Mouse (Mus musculus): ENCODE results near the gene Zbtb7a. TPM values are rescaled to one million over a fixed set of nuclear protein-coding genes. Genes with fewer than 3 reads are reported as not detected.

Zbtb7a gene
- polyA plus RNA-seq, 1 experiment from 2014 or later: 54.1 TPM

DNA sequence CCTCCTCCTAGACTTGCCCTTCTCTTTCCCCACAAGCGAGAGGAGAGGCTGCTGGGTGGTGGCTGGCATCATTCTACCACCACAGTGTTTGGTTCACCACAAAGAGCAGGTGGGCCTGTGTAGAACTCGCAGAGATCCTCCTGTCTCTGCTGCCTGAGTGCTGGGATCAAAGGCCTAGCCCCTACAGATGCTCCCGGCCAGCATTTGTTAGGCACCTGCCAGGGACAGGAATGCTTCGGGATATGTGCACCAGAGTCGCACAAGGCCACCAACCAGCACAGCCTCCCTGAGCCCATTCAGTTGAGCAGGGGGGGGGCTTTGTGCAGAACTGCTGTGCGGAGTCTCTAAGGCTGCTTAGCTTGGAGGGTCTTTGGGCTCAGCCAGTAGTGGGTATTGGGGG, 10.3 kb downstream of the Zbtb7a start:
- H3K4me2 ChIP-seq (replicated peaks; ENCODE audit: low read depth): peak overlapping the region; percentile 59
- no peaks in the 10 kb centered on the region for H3K9me3 ChIP-seq (ENCODE audit: control insufficient read depth)
- TF ChIP-seq CTCF (IDR thresholded peaks at IDR 0.05; ENCODE audit: low read depth): no peak
- H3K36me3 ChIP-seq (ENCODE audit: control insufficient read depth, insufficient read depth): peaks cover 65% of the 10 kb centered on the region
- peaks cover 16% of the 10 kb centered on the region; the same call in 1 of the 2 replicates for H3K4me1 ChIP-seq (replicated peaks; ENCODE audit: control insufficient read depth, insufficient read depth, low read length)
- peak overlapping the region; percentile 91 for H3K27ac ChIP-seq (ENCODE audit: low read depth, low read length)
- H3K9ac ChIP-seq (ENCODE audit: low read depth, low read length): 0 out of 2 replicates have a peak overlapping the region, but pooled peaks have one; percentile 31
- WGBS: 72% methylated on average over 6 of the region's 6 CpGs
- no peaks in the 10 kb centered on the region for H3K27me3 ChIP-seq (replicated peaks; ENCODE audit: control insufficient read depth, insufficient read depth, low read length)
- no peak overlapping the region for H3K4me3 ChIP-seq (ENCODE audit: low read depth, low read length)
- ATAC-seq: no peak

DNA sequence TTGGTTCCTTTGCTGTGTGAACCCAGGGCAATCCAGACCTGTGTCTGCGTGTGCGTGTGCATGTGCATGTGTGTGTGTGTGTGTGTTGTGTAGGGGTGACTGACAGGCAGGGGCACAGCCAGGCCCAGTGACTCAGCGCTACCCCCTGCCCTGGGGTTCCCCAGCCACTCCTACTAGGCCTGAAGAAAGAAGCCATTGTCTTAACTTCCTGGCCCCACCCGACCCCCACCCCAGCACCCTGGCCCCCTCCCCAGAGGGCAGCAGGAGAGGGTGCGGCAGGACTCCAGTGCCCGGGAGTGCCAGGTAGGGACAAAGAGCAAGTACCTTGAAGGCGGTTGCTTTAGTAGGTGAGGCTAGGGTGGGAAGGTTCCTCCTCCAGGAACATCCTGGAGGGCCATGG, 10.8 kb downstream of the Zbtb7a start:
- Histone ChIP-seq H3K27ac (ENCODE audit: low read depth, low read length) (peak overlapping the region; percentile 91), H3K4me3 (ENCODE audit: low read depth, low read length) (peak overlapping the region; percentile 21), H3K4me1 (replicated peaks; ENCODE audit: control insufficient read depth, insufficient read depth, low read length) (peaks cover 12% of the 10 kb centered on the region; the same call in 1 of the 2 replicates), H3K36me3 (ENCODE audit: control insufficient read depth, insufficient read depth) (peaks cover 68% of the 10 kb centered on the region), H3K9me3 (ENCODE audit: control insufficient read depth) (no peaks in the 10 kb centered on the region), H3K4me2 (replicated peaks; ENCODE audit: low read depth) (peak overlapping the region; percentile 59), H3K9ac (ENCODE audit: low read depth, low read length) (peak overlapping the region; percentile 31; the same call in 1 of the 2 replicates), H3K27me3 (replicated peaks; ENCODE audit: control insufficient read depth, insufficient read depth, low read length) (no peaks in the 10 kb centered on the region)
- 43% methylated on average over 7 of the region's 7 CpGs for WGBS
- no peak for TF ChIP-seq CTCF (IDR thresholded peaks at IDR 0.05; ENCODE audit: low read depth)
- ATAC-seq: peak; percentile 70

- H3K27ac ChIP-seq (ENCODE audit: low read depth, low read length): peak overlapping the region; percentile 91
- H3K4me2 ChIP-seq (replicated peaks; ENCODE audit: low read depth): peak overlapping the region; percentile 59
- no peaks in the 10 kb centered on the region for H3K27me3 ChIP-seq (replicated peaks; ENCODE audit: control insufficient read depth, insufficient read depth, low read length)
- H3K9me3 ChIP-seq (ENCODE audit: control insufficient read depth): no peaks in the 10 kb centered on the region
- 38% methylated on average over 4 of the region's 4 CpGs for WGBS
- peaks cover 7% of the 10 kb centered on the region; the same call in 1 of the 2 replicates for H3K4me1 ChIP-seq (replicated peaks; ENCODE audit: control insufficient read depth, insufficient read depth, low read length)
- TF ChIP-seq CTCF (IDR thresholded peaks at IDR 0.05; ENCODE audit: low read depth): no peak
- H3K9ac ChIP-seq (ENCODE audit: low read depth, low read length): peak overlapping the region; percentile 31; the same call in 1 of the 2 replicates
- peaks cover 68% of the 10 kb centered on the region for H3K36me3 ChIP-seq (ENCODE audit: control insufficient read depth, insufficient read depth)
- ATAC-seq: 0 out of 2 replicates have a peak, but pooled peaks have one; percentile 0
- peak overlapping the region; percentile 21 for H3K4me3 ChIP-seq (ENCODE audit: low read depth, low read length)
Measured at GRCm38 (mm10) chr10:81146296-81146695, 11.3 kb downstream of the Zbtb7a start.

DNA sequence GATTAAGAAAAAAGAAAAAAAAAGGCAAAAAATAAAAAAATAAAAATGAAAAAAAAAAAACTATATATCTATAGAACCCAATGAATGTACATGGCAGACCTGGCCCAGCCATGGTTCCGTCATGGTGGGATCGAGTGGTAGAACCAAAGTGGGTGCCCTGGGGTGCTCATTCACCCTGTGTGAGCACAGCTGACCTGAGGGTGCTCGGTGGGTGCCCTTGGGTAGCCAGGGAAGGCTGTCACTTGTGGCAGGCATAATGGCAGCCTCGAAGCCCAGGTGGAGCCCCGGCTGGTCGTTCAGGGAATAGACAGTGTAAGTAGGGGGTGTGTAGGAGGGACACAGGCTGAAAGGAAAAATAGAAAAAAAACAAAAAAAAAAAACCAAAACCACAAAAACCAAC, 16.2 kb downstream of the Zbtb7a start:
- no peak for TF ChIP-seq CTCF (IDR thresholded peaks at IDR 0.05; ENCODE audit: low read depth)
- WGBS: 70% methylated on average over 6 of the region's 6 CpGs
- ATAC-seq: no peak
- Histone ChIP-seq H3K4me2 (replicated peaks; ENCODE audit: low read depth) (no peak overlapping the region), H3K9me3 (ENCODE audit: control insufficient read depth) (no peaks in the 10 kb centered on the region), H3K4me3 (ENCODE audit: low read depth, low read length) (no peak overlapping the region), H3K36me3 (ENCODE audit: control insufficient read depth, insufficient read depth) (peaks cover 73% of the 10 kb centered on the region), H3K27me3 (replicated peaks; ENCODE audit: control insufficient read depth, insufficient read depth, low read length) (no peaks in the 10 kb centered on the region), H3K4me1 (replicated peaks; ENCODE audit: control insufficient read depth, insufficient read depth, low read length) (0 out of 2 replicates have a peak, but pooled peaks cover 3% of the 10 kb centered on the region), H3K9ac (ENCODE audit: low read depth, low read length) (no peak overlapping the region), H3K27ac (ENCODE audit: low read depth, low read length) (no peak overlapping the region)

GRCm38 (mm10) chr10:81152609-81153008, 17.6 kb downstream of the Zbtb7a start:
- H3K27me3 ChIP-seq (replicated peaks; ENCODE audit: control insufficient read depth, insufficient read depth, low read length): no peaks in the 10 kb centered on the region
- no peak for TF ChIP-seq CTCF (IDR thresholded peaks at IDR 0.05; ENCODE audit: low read depth)
- H3K27ac ChIP-seq (ENCODE audit: low read depth, low read length): peak overlapping the region; percentile 11; the same call in 1 of the 2 replicates
- H3K4me3 ChIP-seq (ENCODE audit: low read depth, low read length): no peak overlapping the region
- 60% methylated on average over 12 of the region's 12 CpGs for WGBS
- H3K9me3 ChIP-seq (ENCODE audit: control insufficient read depth): no peaks in the 10 kb centered on the region
- no peak overlapping the region for H3K4me2 ChIP-seq (replicated peaks; ENCODE audit: low read depth)
- peaks cover 73% of the 10 kb centered on the region for H3K36me3 ChIP-seq (ENCODE audit: control insufficient read depth, insufficient read depth)
- H3K9ac ChIP-seq (ENCODE audit: low read depth, low read length): no peak overlapping the region
- ATAC-seq: peak; percentile 29; the same call in 1 of the 2 replicates
- H3K4me1 ChIP-seq (replicated peaks; ENCODE audit: control insufficient read depth, insufficient read depth, low read length): no peaks in the 10 kb centered on the region

- Histone ChIP-seq H3K27ac (ENCODE audit: low read depth, low read length) (0 out of 2 replicates have a peak overlapping the region, but pooled peaks have one; percentile 21), H3K36me3 (ENCODE audit: control insufficient read depth, insufficient read depth) (peaks cover 69% of the 10 kb centered on the region)
- no peak for ATAC-seq
Measured at GRCm38 (mm10) chr10:81154313-81154712, 19.3 kb downstream of the Zbtb7a start.

More at GRCm38 (mm10) chr10:81154313-81154712, 19.3 kb downstream of the Zbtb7a start:
- Histone ChIP-seq H3K4me3 (ENCODE audit: low read depth, low read length) (no peak overlapping the region), H3K27me3 (replicated peaks; ENCODE audit: control insufficient read depth, insufficient read depth, low read length) (no peaks in the 10 kb centered on the region), H3K4me2 (replicated peaks; ENCODE audit: low read depth) (no peak overlapping the region), H3K9ac (ENCODE audit: low read depth, low read length) (no peak overlapping the region), H3K4me1 (replicated peaks; ENCODE audit: control insufficient read depth, insufficient read depth, low read length) (no peaks in the 10 kb centered on the region), H3K9me3 (ENCODE audit: control insufficient read depth) (no peaks in the 10 kb centered on the region)
- 88% methylated on average over 12 of the region's 12 CpGs for WGBS
- no peak for TF ChIP-seq CTCF (IDR thresholded peaks at IDR 0.05; ENCODE audit: low read depth)
